Mouse (Mus musculus) hindbrain, embryonic 10.5 days (tissue): ENCODE results near the gene Sltm. TPM values are rescaled to one million over a fixed set of nuclear protein-coding genes. Genes with fewer than 3 reads are reported as not detected.

Source experiments
- DNase-seq: peaks from one replicate; pipeline ENCODE4 v3.0.0-alpha.2; 2017; ENCODE audit warnings: low spot score
- H3K27ac ChIP-seq: fragments of 300-500 bp; sonication (generic); 2 replicates; pipeline ENCODE4 v1.5.1; 2016; ENCODE audit warnings: mild to moderate bottlenecking, moderate library complexity
- H3K27me3 ChIP-seq: fragments of 300-500 bp; sonication (generic); 2 replicates; pipeline ENCODE4 v1.6.1; 2016; ENCODE audit warnings: mild to moderate bottlenecking; ENCODE audit not compliant: poor library complexity, insufficient read depth, severe bottlenecking
- H3K36me3 ChIP-seq: fragments of 300-500 bp; sonication (generic); 2 replicates; pipeline ENCODE4 v1.6.1; 2016; ENCODE audit warnings: mild to moderate bottlenecking, moderate library complexity
- H3K4me1 ChIP-seq: fragments of 300-500 bp; sonication (generic); replicated peaks from 2 replicates; pipeline ENCODE4 v1.6.1; 2016; ENCODE audit warnings: mild to moderate bottlenecking
- H3K4me3 ChIP-seq: fragments of 300-500 bp; sonication (generic); 2 replicates; pipeline ENCODE4 v1.5.1; 2016; ENCODE audit warnings: mild to moderate bottlenecking, moderate library complexity
- H3K9me3 ChIP-seq: fragments of 300-500 bp; sonication (generic); 2 replicates; pipeline ENCODE4 v1.6.1; 2016; ENCODE audit warnings: mild to moderate bottlenecking, moderate library complexity
- WGBS: fragments of 180-500 bp; shearing (Covaris S2); methylation state at CpG from one replicate; pipeline ENCODE4 v1.1.7; 2016; 5-methylcytosine and 5-hydroxymethylcytosine counted together
- polyA plus RNA-seq: library from polyadenylated mRNA; unstranded; fragments of >200 nt; fragmentation: Nextera tagmentation; extraction: Ambion mirVana; gene quantifications from 2 replicates; pipeline ENCODE4 v1.2.1, GENCODE M21; 2016

Gene Sltm
- polyA plus RNA-seq, 1 experiment from 2014 or later: 47.1 TPM

- 91% methylated on average over 3 of the region's 3 CpGs for WGBS
Measured at GRCm38 (mm10) chr9:70562825-70563224, 20.3 kb downstream of the Sltm start.

GRCm38 (mm10) chr9:70567651-70568050 is 25.1 kb downstream of the Sltm start:
- Histone ChIP-seq H3K4me3 (no peak overlapping the region), H3K27me3 (no peaks in the 10 kb centered on the region), H3K36me3 (peaks cover 35% of the 10 kb centered on the region), H3K4me1 (no peaks in the 10 kb centered on the region), H3K27ac (no peak overlapping the region), H3K9me3 (no peaks in the 10 kb centered on the region)
- 90% methylated on average over 5 of the region's 5 CpGs for WGBS
- DNase-seq: no peak

More at GRCm38 (mm10) chr9:70562825-70563224, 20.3 kb downstream of the Sltm start:
- Histone ChIP-seq H3K9me3 (no peaks in the 10 kb centered on the region), H3K27ac (no peak overlapping the region), H3K4me3 (no peak overlapping the region), H3K36me3 (peaks cover 42% of the 10 kb centered on the region), H3K27me3 (no peaks in the 10 kb centered on the region), H3K4me1 (peaks cover 5% of the 10 kb centered on the region)
- no peak for DNase-seq

GRCm38 (mm10) chr9:70570351-70570750 is 27.8 kb downstream of the Sltm start:
- Histone ChIP-seq H3K4me1 (no peaks in the 10 kb centered on the region), H3K27ac (no peak overlapping the region), H3K4me3 (no peak overlapping the region), H3K27me3 (no peaks in the 10 kb centered on the region), H3K9me3 (no peaks in the 10 kb centered on the region), H3K36me3 (peaks cover 54% of the 10 kb centered on the region)
- WGBS: 94% methylated on average over 8 of the region's 8 CpGs
- DNase-seq: no peak

GRCm38 (mm10) chr9:70578123-70578522 is 35.6 kb downstream of the Sltm start:
- H3K27ac ChIP-seq: no peak overlapping the region
- H3K4me1 ChIP-seq: no peaks in the 10 kb centered on the region
- no peak overlapping the region for H3K4me3 ChIP-seq
- peaks cover 98% of the 10 kb centered on the region for H3K36me3 ChIP-seq
- DNase-seq: no peak
- 97% methylated on average over 2 of the region's 2 CpGs for WGBS
- H3K9me3 ChIP-seq: no peaks in the 10 kb centered on the region
- H3K27me3 ChIP-seq: no peaks in the 10 kb centered on the region

GRCm38 (mm10) chr9:70580956-70581355 is 38.4 kb downstream of the Sltm start:
- Histone ChIP-seq H3K4me1 (no peaks in the 10 kb centered on the region), H3K27me3 (no peaks in the 10 kb centered on the region), H3K36me3 (peaks cover 94% of the 10 kb centered on the region), H3K27ac (no peak overlapping the region), H3K4me3 (no peak overlapping the region), H3K9me3 (no peaks in the 10 kb centered on the region)
- 89% methylated on average over 5 of the region's 5 CpGs for WGBS
- no peak for DNase-seq

GRCm38 (mm10) chr9:70584641-70585040 is 42.1 kb downstream of the Sltm start:
- Histone ChIP-seq H3K4me3 (no peak overlapping the region), H3K36me3 (peaks cover 94% of the 10 kb centered on the region), H3K4me1 (no peaks in the 10 kb centered on the region), H3K9me3 (no peaks in the 10 kb centered on the region), H3K27me3 (no peaks in the 10 kb centered on the region), H3K27ac (no peak overlapping the region)
- 81% methylated on average over 14 of the region's 14 CpGs for WGBS
- DNase-seq: no peak

GRCm38 (mm10) chr9:70585172-70585571 is 42.6 kb downstream of the Sltm start:
- Histone ChIP-seq H3K36me3 (peaks cover 94% of the 10 kb centered on the region), H3K4me3 (no peak overlapping the region), H3K27me3 (no peaks in the 10 kb centered on the region), H3K27ac (no peak overlapping the region), H3K4me1 (no peaks in the 10 kb centered on the region), H3K9me3 (no peaks in the 10 kb centered on the region)
- no peak for DNase-seq
- WGBS: 89% methylated on average over 5 of the region's 5 CpGs

GRCm38 (mm10) chr9:70587171-70587570 is 44.6 kb downstream of the Sltm start:
- Histone ChIP-seq H3K4me1 (no peaks in the 10 kb centered on the region), H3K9me3 (no peaks in the 10 kb centered on the region), H3K27me3 (no peaks in the 10 kb centered on the region), H3K27ac (no peak overlapping the region), H3K4me3 (no peak overlapping the region), H3K36me3 (peaks cover 94% of the 10 kb centered on the region)
- 94% methylated on average over 5 of the region's 5 CpGs for WGBS
- DNase-seq: no peak

GRCm38 (mm10) chr9:70590775-70591174 is 48.2 kb downstream of the Sltm start:
- 96% methylated on average over 4 of the region's 4 CpGs for WGBS
- no peak for DNase-seq
- Histone ChIP-seq H3K9me3 (no peaks in the 10 kb centered on the region), H3K27ac (no peak overlapping the region), H3K36me3 (peaks cover 99% of the 10 kb centered on the region), H3K4me3 (no peak overlapping the region), H3K27me3 (no peaks in the 10 kb centered on the region), H3K4me1 (no peaks in the 10 kb centered on the region)

- Histone ChIP-seq H3K9me3 (no peaks in the 10 kb centered on the region), H3K4me3 (no peak overlapping the region), H3K27me3 (no peaks in the 10 kb centered on the region), H3K36me3 (peaks cover 98% of the 10 kb centered on the region), H3K4me1 (no peaks in the 10 kb centered on the region), H3K27ac (no peak overlapping the region)
- 81% methylated on average over 9 of the region's 9 CpGs for WGBS
- no peak for DNase-seq
Measured at GRCm38 (mm10) chr9:70591486-70591885, 48.9 kb downstream of the Sltm start.

GRCm38 (mm10) chr9:70598271-70598670 is 55.7 kb downstream of the Sltm start:
- Histone ChIP-seq H3K4me1 (no peaks in the 10 kb centered on the region), H3K36me3 (peaks cover 56% of the 10 kb centered on the region), H3K27ac (no peak overlapping the region), H3K4me3 (no peak overlapping the region), H3K27me3 (no peaks in the 10 kb centered on the region), H3K9me3 (no peaks in the 10 kb centered on the region)
- 94% methylated on average over 2 of the region's 2 CpGs for WGBS
- no peak for DNase-seq

- no peak overlapping the region for H3K4me3 ChIP-seq
- H3K36me3 ChIP-seq: peaks cover 41% of the 10 kb centered on the region
- no peaks in the 10 kb centered on the region for H3K4me1 ChIP-seq
- H3K27me3 ChIP-seq: no peaks in the 10 kb centered on the region
- no peak overlapping the region for H3K27ac ChIP-seq
- 93% methylated on average over 1 of the region's 1 CpGs for WGBS
- H3K9me3 ChIP-seq: no peaks in the 10 kb centered on the region
- no peak for DNase-seq
Measured at GRCm38 (mm10) chr9:70602186-70602845, 59.8 kb downstream of the Sltm start.

GRCm38 (mm10) chr9:70611026-70611673 is 68.6 kb downstream of the Sltm start:
- peaks cover 46% of the 10 kb centered on the region for H3K36me3 ChIP-seq
- H3K4me1 ChIP-seq: no peaks in the 10 kb centered on the region
- no peaks in the 10 kb centered on the region for H3K9me3 ChIP-seq
- WGBS: 80% methylated on average over 3 of the region's 3 CpGs
- no peak for DNase-seq
- no peak overlapping the region for H3K27ac ChIP-seq
- H3K27me3 ChIP-seq: no peaks in the 10 kb centered on the region
- H3K4me3 ChIP-seq: no peak overlapping the region
